Mouse (Mus musculus) neural tube, embryonic 12.5 days (tissue): ENCODE measurements around the gene Umad1. TPM values are rescaled to one million over a fixed set of nuclear protein-coding genes. Genes with fewer than 3 reads are reported as not detected.

Experiments
- ATAC-seq: fragments of 200-750 bp; cut with Nextera tagmentation; 2 replicates; pipeline ENCODE4 v1.8.0; 2017; ENCODE audit warnings: low read depth, mild to moderate bottlenecking, moderate TSS enrichment, moderate library complexity; ENCODE audit not compliant: low FRiP score
- H3K27ac ChIP-seq: fragments of 300-500 bp; sonication (generic); 2 replicates; pipeline ENCODE4 v1.5.1; 2016
- H3K27me3 ChIP-seq: fragments of 300-500 bp; sonication (generic); replicated peaks from 2 replicates; pipeline ENCODE4 v1.6.1; 2016; ENCODE audit warnings: mild to moderate bottlenecking
- H3K36me3 ChIP-seq: fragments of 300-500 bp; sonication (generic); 2 replicates; pipeline ENCODE4 v1.6.1; 2016; ENCODE audit warnings: mild to moderate bottlenecking
- H3K4me1 ChIP-seq: fragments of 300-500 bp; sonication (generic); 2 replicates; pipeline ENCODE4 v1.6.1; 2016
- H3K4me2 ChIP-seq: fragments of 300-500 bp; sonication (generic); replicated peaks from 2 replicates; pipeline ENCODE4 v1.6.1; 2016; ENCODE audit warnings: mild to moderate bottlenecking
- H3K4me3 ChIP-seq: fragments of 300-500 bp; sonication (generic); 2 replicates; pipeline ENCODE4 v1.5.1; 2016
- H3K9ac ChIP-seq: fragments of 300-500 bp; sonication (generic); 2 replicates; pipeline ENCODE4 v1.6.1; 2016; ENCODE audit warnings: mild to moderate bottlenecking
- H3K9me3 ChIP-seq: fragments of 300-500 bp; sonication (generic); 2 replicates; pipeline ENCODE4 v1.6.1; 2016; ENCODE audit warnings: mild to moderate bottlenecking
- WGBS: fragments of 180-500 bp; shearing (Covaris S2); methylation state at CpG from one replicate; pipeline ENCODE4 v1.1.7; 2016; 5-methylcytosine and 5-hydroxymethylcytosine counted together
- polyA plus RNA-seq: library from polyadenylated mRNA; unstranded; fragments of >200 nt; fragmentation: Nextera tagmentation; extraction: Ambion mirVana; gene quantifications from 2 replicates; pipeline ENCODE4 v1.2.1, GENCODE M21; 2016

Gene Umad1
- polyA plus RNA-seq, 1 experiment from 2014 or later, result 30.5 TPM

DNA sequence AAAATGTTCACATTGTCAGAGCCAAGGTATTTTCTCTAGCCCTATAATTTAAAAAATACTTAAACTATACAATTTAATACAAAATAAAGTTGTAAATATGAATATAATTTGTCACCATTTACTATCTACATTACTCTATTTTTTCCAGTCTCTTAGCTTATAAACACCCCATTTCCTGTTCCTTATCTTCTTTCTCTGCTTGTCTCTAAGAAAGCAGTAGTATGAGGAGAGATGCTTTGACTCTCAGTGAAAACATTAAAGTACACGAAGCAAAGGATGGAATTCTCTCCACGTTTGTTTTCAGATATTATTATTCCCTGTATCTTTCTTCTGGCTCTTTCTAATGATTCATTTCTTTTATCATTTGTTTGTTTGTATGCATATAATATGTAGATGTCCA, 99.1 kb downstream of the Umad1 start:
- Histone ChIP-seq H3K4me2 (no peak overlapping the region), H3K4me3 (no peak overlapping the region), H3K4me1 (peaks cover 17% of the 10 kb centered on the region), H3K27ac (no peak overlapping the region), H3K9me3 (no peaks in the 10 kb centered on the region), H3K36me3 (no peaks in the 10 kb centered on the region), H3K27me3 (no peaks in the 10 kb centered on the region), H3K9ac (no peak overlapping the region)
- 83% methylated on average over 2 of the region's 2 CpGs for WGBS
- no peak for ATAC-seq

DNA sequence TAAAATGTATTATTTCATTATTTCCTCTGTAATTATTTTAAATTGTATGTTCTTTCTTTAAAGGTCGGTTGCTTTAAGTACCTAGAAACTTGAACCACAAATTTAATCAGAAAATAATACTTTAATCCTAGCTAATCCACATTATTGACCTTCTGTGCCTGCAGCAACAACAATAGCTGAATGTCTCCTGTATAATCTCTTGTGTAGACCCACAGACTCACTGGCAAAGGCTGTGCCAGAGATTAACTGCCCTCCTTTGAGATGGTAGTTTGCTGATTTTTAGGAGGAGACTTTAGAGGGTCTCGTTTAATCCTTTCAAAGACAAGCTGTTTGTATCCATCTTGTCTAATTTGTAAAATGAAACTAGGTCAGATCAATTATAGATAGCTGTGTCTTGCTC, 99.7 kb downstream of the Umad1 start:
- ATAC-seq, result no peak
- Histone ChIP-seq H3K27ac (no peak overlapping the region), H3K27me3 (no peaks in the 10 kb centered on the region), H3K4me2 (no peak overlapping the region), H3K36me3 (no peaks in the 10 kb centered on the region), H3K4me1 (peaks cover 12% of the 10 kb centered on the region), H3K9ac (no peak overlapping the region), H3K4me3 (no peak overlapping the region), H3K9me3 (no peaks in the 10 kb centered on the region)
- 66% methylated on average over 2 of the region's 2 CpGs for WGBS

DNA sequence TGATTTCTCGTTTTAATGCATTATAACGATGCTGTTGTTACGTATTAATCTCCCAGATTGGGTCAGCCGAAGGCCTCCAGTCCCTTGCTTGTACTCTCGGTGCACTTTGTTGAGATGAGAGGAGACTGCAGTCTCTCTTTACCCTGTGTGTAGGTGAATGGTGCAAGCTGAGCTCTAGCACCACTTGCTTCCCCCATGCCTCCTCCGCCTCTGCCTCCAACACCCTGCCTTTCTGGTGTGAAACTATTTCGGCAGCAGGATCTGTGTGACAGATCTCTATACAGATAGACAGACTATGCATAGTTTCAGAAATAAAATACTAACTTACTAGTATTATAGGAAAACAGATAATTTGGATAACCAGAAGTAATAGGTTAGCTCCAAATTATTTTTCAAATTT, 101.7 kb downstream of the Umad1 start:
- H3K4me1 ChIP-seq, result no peaks in the 10 kb centered on the region
- no peak overlapping the region for H3K4me2 ChIP-seq
- no peak for ATAC-seq
- no peak overlapping the region for H3K27ac ChIP-seq
- H3K9me3 ChIP-seq, result no peaks in the 10 kb centered on the region
- H3K27me3 ChIP-seq, result no peaks in the 10 kb centered on the region
- H3K4me3 ChIP-seq, result no peak overlapping the region
- H3K9ac ChIP-seq, result no peak overlapping the region
- 84% methylated on average over 7 of the region's 7 CpGs for WGBS
- no peaks in the 10 kb centered on the region for H3K36me3 ChIP-seq

GRCm38 (mm10) chr6:8364033-8364756, 105.1 kb downstream of the Umad1 start:
- H3K9me3 ChIP-seq, result no peaks in the 10 kb centered on the region
- no peak overlapping the region for H3K9ac ChIP-seq
- no peak overlapping the region for H3K27ac ChIP-seq
- no peaks in the 10 kb centered on the region for H3K4me1 ChIP-seq
- no peak for ATAC-seq
- no peaks in the 10 kb centered on the region for H3K27me3 ChIP-seq
- H3K4me2 ChIP-seq, result no peak overlapping the region
- 76% methylated on average over 12 of the region's 12 CpGs for WGBS
- no peak overlapping the region for H3K4me3 ChIP-seq
- no peaks in the 10 kb centered on the region for H3K36me3 ChIP-seq

- H3K4me2 ChIP-seq, result no peak overlapping the region
- no peak for ATAC-seq
- H3K4me3 ChIP-seq, result no peak overlapping the region
- no peak overlapping the region for H3K9ac ChIP-seq
- no peaks in the 10 kb centered on the region for H3K9me3 ChIP-seq
- WGBS, result 89% methylated on average over 11 of the region's 11 CpGs
- H3K4me1 ChIP-seq, result no peaks in the 10 kb centered on the region
- H3K36me3 ChIP-seq, result no peaks in the 10 kb centered on the region
- no peaks in the 10 kb centered on the region for H3K27me3 ChIP-seq
- H3K27ac ChIP-seq, result no peak overlapping the region
Observed at GRCm38 (mm10) chr6:8364757-8365150, 105.7 kb downstream of the Umad1 start.

GRCm38 (mm10) chr6:8367675-8368074, 108.6 kb downstream of the Umad1 start:
- Histone ChIP-seq H3K27ac (no peak overlapping the region), H3K27me3 (no peaks in the 10 kb centered on the region), H3K9me3 (no peaks in the 10 kb centered on the region), H3K4me2 (no peak overlapping the region), H3K9ac (no peak overlapping the region), H3K36me3 (no peaks in the 10 kb centered on the region), H3K4me1 (no peaks in the 10 kb centered on the region), H3K4me3 (no peak overlapping the region)
- 92% methylated on average over 4 of the region's 4 CpGs for WGBS
- no peak; the same call in 1 of the 2 replicates for ATAC-seq

DNA sequence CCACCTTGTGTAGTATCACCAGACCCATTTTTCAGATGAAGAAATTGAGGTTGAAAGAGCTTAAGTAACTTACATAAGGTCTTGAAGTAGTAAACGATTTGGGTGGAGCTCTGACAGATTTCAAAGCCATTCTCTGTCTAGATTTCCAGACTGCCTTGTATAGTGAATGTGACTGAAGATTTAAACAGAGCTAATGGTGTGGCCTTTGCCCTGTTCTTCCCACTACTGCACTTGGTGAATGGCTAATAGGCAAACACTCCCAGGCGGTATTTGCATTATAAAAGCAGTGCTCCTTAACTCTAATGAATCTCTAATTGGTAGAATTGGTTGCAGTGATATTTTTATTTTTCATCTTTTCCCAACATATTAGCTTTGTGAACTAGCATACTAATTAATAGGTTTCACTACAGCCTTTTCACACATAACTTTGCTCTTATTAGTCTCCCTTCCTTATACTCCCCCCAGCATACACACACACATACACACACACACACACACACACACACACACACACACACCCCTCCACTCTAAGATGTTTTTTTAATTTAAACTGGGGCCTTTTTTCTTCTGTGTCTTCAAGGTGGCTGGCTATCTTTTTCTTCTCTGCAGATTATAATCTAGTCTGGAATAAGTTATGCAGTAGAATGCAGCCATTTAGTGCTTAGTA, 109.2 kb downstream of the Umad1 start:
- H3K9me3 ChIP-seq, result no peaks in the 10 kb centered on the region
- ATAC-seq, result peak; percentile 67; the same call in 1 of the 2 replicates
- H3K9ac ChIP-seq, result no peak overlapping the region
- WGBS, result 46% methylated on average over 2 of the region's 2 CpGs
- no peak overlapping the region for H3K4me2 ChIP-seq
- no peak overlapping the region for H3K4me3 ChIP-seq
- H3K36me3 ChIP-seq, result no peaks in the 10 kb centered on the region
- H3K4me1 ChIP-seq, result no peaks in the 10 kb centered on the region
- H3K27ac ChIP-seq, result no peak overlapping the region
- H3K27me3 ChIP-seq, result no peaks in the 10 kb centered on the region

DNA sequence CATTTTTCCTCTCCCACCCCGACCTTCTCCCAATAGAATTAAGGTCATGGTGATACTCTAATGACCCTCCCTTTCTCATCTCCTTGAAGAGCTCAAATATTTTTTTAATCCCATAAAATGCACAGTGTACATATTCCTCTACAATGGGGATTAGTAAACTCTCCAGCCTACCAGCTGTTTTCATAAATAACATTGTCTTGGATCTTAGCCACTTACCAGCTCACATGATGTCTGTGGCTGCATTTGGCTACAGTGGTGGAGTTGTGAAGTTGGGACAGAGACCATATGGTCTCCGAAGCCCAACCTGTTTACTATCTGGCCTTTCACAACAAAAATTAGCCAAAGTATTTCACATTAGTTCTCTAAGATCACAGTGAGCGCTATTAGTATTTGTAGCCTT, 111.5 kb downstream of the Umad1 start:
- H3K9ac ChIP-seq, result no peak overlapping the region
- ATAC-seq, result no peak
- no peaks in the 10 kb centered on the region for H3K4me1 ChIP-seq
- no peak overlapping the region for H3K4me3 ChIP-seq
- no peaks in the 10 kb centered on the region for H3K36me3 ChIP-seq
- no peak overlapping the region for H3K27ac ChIP-seq
- no peak overlapping the region for H3K4me2 ChIP-seq
- no peaks in the 10 kb centered on the region for H3K27me3 ChIP-seq
- 85% methylated on average over 3 of the region's 3 CpGs for WGBS
- H3K9me3 ChIP-seq, result no peaks in the 10 kb centered on the region

- Histone ChIP-seq H3K36me3 (peaks cover 6% of the 10 kb centered on the region; the same call in 1 of the 2 replicates), H3K4me2 (no peak overlapping the region), H3K27me3 (no peaks in the 10 kb centered on the region), H3K4me3 (no peak overlapping the region), H3K9ac (no peak overlapping the region), H3K27ac (no peak overlapping the region), H3K4me1 (no peaks in the 10 kb centered on the region), H3K9me3 (no peaks in the 10 kb centered on the region)
- no peak for ATAC-seq
- WGBS, result 63% methylated on average over 2 of the region's 2 CpGs
Observed at GRCm38 (mm10) chr6:8373051-8373450, 114.0 kb downstream of the Umad1 start.

GRCm38 (mm10) chr6:8373851-8374250, 114.8 kb downstream of the Umad1 start:
- Histone ChIP-seq H3K27ac (no peak overlapping the region), H3K36me3 (peaks cover 9% of the 10 kb centered on the region; the same call in 1 of the 2 replicates), H3K27me3 (no peaks in the 10 kb centered on the region), H3K4me3 (no peak overlapping the region), H3K4me2 (no peak overlapping the region), H3K4me1 (no peaks in the 10 kb centered on the region), H3K9ac (no peak overlapping the region), H3K9me3 (no peaks in the 10 kb centered on the region)
- no peak for ATAC-seq
- WGBS, result 50% methylated on average over 8 of the region's 8 CpGs

DNA sequence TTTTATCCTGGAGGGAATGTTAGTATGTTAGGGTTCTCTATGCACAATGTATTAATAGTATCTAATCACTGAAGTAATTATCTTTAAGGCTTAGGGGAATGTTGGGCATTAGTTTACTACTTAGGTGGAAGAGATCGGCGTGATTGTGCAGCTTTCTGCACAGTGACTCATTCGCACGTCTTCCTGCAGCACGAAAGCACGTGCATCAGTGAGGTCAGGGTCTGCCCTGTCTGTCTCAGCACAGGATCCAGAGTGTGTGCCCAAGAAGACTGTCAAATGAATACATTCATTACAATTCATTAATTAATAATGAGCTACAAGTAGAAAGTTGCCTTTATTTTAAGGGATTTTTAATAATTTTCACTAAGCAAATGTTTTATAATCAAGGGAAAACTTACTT, 115.2 kb downstream of the Umad1 start:
- H3K4me3 ChIP-seq, result no peak overlapping the region
- H3K9me3 ChIP-seq, result no peaks in the 10 kb centered on the region
- WGBS, result 85% methylated on average over 6 of the region's 6 CpGs
- H3K27me3 ChIP-seq, result no peaks in the 10 kb centered on the region
- no peak overlapping the region for H3K9ac ChIP-seq
- no peak overlapping the region for H3K4me2 ChIP-seq
- peaks cover 9% of the 10 kb centered on the region; the same call in 1 of the 2 replicates for H3K36me3 ChIP-seq
- H3K27ac ChIP-seq, result no peak overlapping the region
- ATAC-seq, result no peak
- H3K4me1 ChIP-seq, result no peaks in the 10 kb centered on the region

- Histone ChIP-seq H3K36me3 (peaks cover 9% of the 10 kb centered on the region; the same call in 1 of the 2 replicates), H3K27me3 (no peaks in the 10 kb centered on the region), H3K4me3 (no peak overlapping the region), H3K9me3 (no peaks in the 10 kb centered on the region), H3K4me2 (no peak overlapping the region), H3K9ac (no peak overlapping the region), H3K27ac (no peak overlapping the region), H3K4me1 (no peaks in the 10 kb centered on the region)
- 83% methylated on average over 4 of the region's 4 CpGs for WGBS
- no peak for ATAC-seq
Observed at GRCm38 (mm10) chr6:8374712-8375111, 115.6 kb downstream of the Umad1 start.

- no peak overlapping the region for H3K4me2 ChIP-seq
- no peaks in the 10 kb centered on the region for H3K27me3 ChIP-seq
- 91% methylated on average over 5 of the region's 5 CpGs for WGBS
- H3K36me3 ChIP-seq, result peaks cover 9% of the 10 kb centered on the region; the same call in 1 of the 2 replicates
- ATAC-seq, result no peak
- no peak overlapping the region for H3K27ac ChIP-seq
- no peaks in the 10 kb centered on the region for H3K9me3 ChIP-seq
- no peak overlapping the region for H3K4me3 ChIP-seq
- no peaks in the 10 kb centered on the region for H3K4me1 ChIP-seq
- H3K9ac ChIP-seq, result no peak overlapping the region
Observed at GRCm38 (mm10) chr6:8376351-8376750, 117.3 kb downstream of the Umad1 start.
